Mouse (Mus musculus) ES-E14 (cell line): ENCODE measurements around the gene Gch1. TPM values are rescaled to one million over a fixed set of nuclear protein-coding genes. Genes with fewer than 3 reads are reported as not detected.

ENCODE experiments used
- DNase-seq: peaks from one replicate; pipeline ENCODE4 v3.0.0-alpha.2; 2013; ENCODE audit warnings: low read depth, low spot score
- H3K27ac ChIP-seq: 2 replicates; pipeline ENCODE4 v1.5.1; 2012; ENCODE audit warnings: low read depth, mild to moderate bottlenecking, low read length, moderate library complexity, mixed read lengths; ENCODE audit not compliant: poor library complexity, insufficient read depth, severe bottlenecking
- H3K36me3 ChIP-seq: 2 replicates; pipeline ENCODE4 v1.6.1; 2012; ENCODE audit warnings: mild to moderate bottlenecking, low read length, moderate library complexity, mixed read lengths; ENCODE audit not compliant: control insufficient read depth, poor library complexity, insufficient read depth, severe bottlenecking
- H3K4me1 ChIP-seq, 2 experiments: fragments of 150-350 bp in 1 of 2; sonication (generic) in 1 of 2; 2 replicates each; pipeline ENCODE4 v1.6.1; 2012; ENCODE audit warnings: low read length in 2 of 2, mild to moderate bottlenecking in 1 of 2, mixed read lengths in 1 of 2; ENCODE audit not compliant: control insufficient read depth in 2 of 2, insufficient read depth in 2 of 2, poor library complexity in 1 of 2
- H3K4me3 ChIP-seq, 2 experiments: fragments of 150-350 bp in 1 of 2; sonication (generic) in 1 of 2; 2 replicates each; pipeline ENCODE4 v1.5.1; 2012; ENCODE audit warnings: low read length in 2 of 2, low read depth in 1 of 2, mild to moderate bottlenecking in 1 of 2, mixed read lengths in 1 of 2; ENCODE audit not compliant: insufficient read depth in 1 of 2, poor library complexity in 1 of 2, severe bottlenecking in 1 of 2
- H3K9ac ChIP-seq: 2 replicates; pipeline ENCODE4 v1.6.1; 2012; ENCODE audit warnings: low read depth, mild to moderate bottlenecking, low read length, mixed read lengths; ENCODE audit not compliant: poor library complexity, insufficient read depth, severe bottlenecking
- H3K9me3 ChIP-seq: fragments of 150-350 bp; sonication (generic); 2 replicates; pipeline ENCODE4 v1.6.1; 2012; ENCODE audit warnings: low read depth, mild to moderate bottlenecking, low read length; ENCODE audit not compliant: control insufficient read depth, insufficient read depth
- CHD2 ChIP-seq: IDR thresholded peaks from 2 replicates; pipeline ENCODE4 v1.6.1; 2014; ENCODE audit warnings: mild to moderate bottlenecking, low read depth, low read length, inconsistent platforms
- HCFC1 ChIP-seq: IDR thresholded peaks from 2 replicates; pipeline ENCODE4 v1.6.1; 2012; ENCODE audit warnings: low read length, inconsistent platforms, borderline replicate concordance; ENCODE audit not compliant: insufficient read depth
- MAFK ChIP-seq: IDR thresholded peaks from 2 replicates; pipeline ENCODE4 v1.6.1; 2014; ENCODE audit warnings: mild to moderate bottlenecking, low read depth, low read length, inconsistent platforms; ENCODE audit not compliant: insufficient read depth
- ZC3H11A ChIP-seq: IDR thresholded peaks from 2 replicates; pipeline ENCODE4 v1.6.1; 2012; ENCODE audit warnings: low read depth, mild to moderate bottlenecking, inconsistent platforms, low read length, borderline replicate concordance
- ZNF384 ChIP-seq: IDR thresholded peaks from 2 replicates; pipeline ENCODE4 v1.6.1; 2012; ENCODE audit warnings: low read depth, low read length, inconsistent platforms
- in situ Hi-C, 2 experiments: fragments of 600-800 bp; cut with MboI; formaldehyde crosslinking; loops; one replicate each; pipeline ENCODE4 v1.15.1; 2025; ENCODE audit warnings: low sequenced_read_pairs in 2 of 2, inconsistent platforms in 1 of 2; ENCODE audit not compliant: unreplicated experiment in 2 of 2
- total RNA-seq: library from RNA; depleted of rRNA; stranded (reverse); fragments of 300-350 nt; gene quantifications from 2 replicates; pipeline ENCODE4 v1.2.3, GENCODE M21; 2012

Gch1 gene
- total RNA-seq, 1 experiment = 0.76 TPM

- Histone ChIP-seq H3K9me3 (no peaks in the 10 kb centered on the region), H3K4me3 (no peak overlapping the region), H3K36me3 (no peaks in the 10 kb centered on the region), H3K4me1 (peaks cover 0 to 2% of the 10 kb centered on the region in 2 experiments; a peak in 1 of 4 replicates), H3K27ac (no peak overlapping the region), H3K9ac (no peak overlapping the region)
- in situ Hi-C loops = no loop called here
- DNase-seq = no peak
- TF ChIP-seq MAFK = no peak
- TF ChIP-seq HCFC1 = no peak
- TF ChIP-seq ZNF384 = no peak
- TF ChIP-seq ZC3H11A = no peak
- TF ChIP-seq CHD2 = no peak
Measured at GRCm38 (mm10) chr14:47222631-47223450, 33.6 kb upstream of the Gch1 start.

GRCm38 (mm10) chr14:47221567-47221966, 32.4 kb upstream of the Gch1 start:
- TF ChIP-seq MAFK (no peak), ZNF384 (no peak), ZC3H11A (no peak), HCFC1 (no peak), CHD2 (no peak)
- in situ Hi-C loops = no loop called here
- no peak overlapping the region for H3K4me3 ChIP-seq
- no peak overlapping the region for H3K27ac ChIP-seq
- no peak for DNase-seq
- H3K4me1 ChIP-seq = peaks cover 0 to 2% of the 10 kb centered on the region in 2 experiments; a peak in 1 of 4 replicates
- no peak overlapping the region for H3K9ac ChIP-seq
- no peaks in the 10 kb centered on the region for H3K9me3 ChIP-seq
- H3K36me3 ChIP-seq = no peaks in the 10 kb centered on the region

GRCm38 (mm10) chr14:47220231-47221025, 31.2 kb upstream of the Gch1 start:
- Histone ChIP-seq H3K9ac (no peak overlapping the region), H3K4me1 (peaks cover 0 to 2% of the 10 kb centered on the region in 2 experiments; a peak in 1 of 4 replicates), H3K4me3 (no peak overlapping the region), H3K36me3 (no peaks in the 10 kb centered on the region), H3K27ac (no peak overlapping the region), H3K9me3 (no peaks in the 10 kb centered on the region)
- no peak for TF ChIP-seq ZNF384
- TF ChIP-seq MAFK = no peak
- no peak for TF ChIP-seq ZC3H11A
- TF ChIP-seq CHD2 = no peak
- no peak for TF ChIP-seq HCFC1
- DNase-seq = no peak
- in situ Hi-C loops = no loop called here

DNA sequence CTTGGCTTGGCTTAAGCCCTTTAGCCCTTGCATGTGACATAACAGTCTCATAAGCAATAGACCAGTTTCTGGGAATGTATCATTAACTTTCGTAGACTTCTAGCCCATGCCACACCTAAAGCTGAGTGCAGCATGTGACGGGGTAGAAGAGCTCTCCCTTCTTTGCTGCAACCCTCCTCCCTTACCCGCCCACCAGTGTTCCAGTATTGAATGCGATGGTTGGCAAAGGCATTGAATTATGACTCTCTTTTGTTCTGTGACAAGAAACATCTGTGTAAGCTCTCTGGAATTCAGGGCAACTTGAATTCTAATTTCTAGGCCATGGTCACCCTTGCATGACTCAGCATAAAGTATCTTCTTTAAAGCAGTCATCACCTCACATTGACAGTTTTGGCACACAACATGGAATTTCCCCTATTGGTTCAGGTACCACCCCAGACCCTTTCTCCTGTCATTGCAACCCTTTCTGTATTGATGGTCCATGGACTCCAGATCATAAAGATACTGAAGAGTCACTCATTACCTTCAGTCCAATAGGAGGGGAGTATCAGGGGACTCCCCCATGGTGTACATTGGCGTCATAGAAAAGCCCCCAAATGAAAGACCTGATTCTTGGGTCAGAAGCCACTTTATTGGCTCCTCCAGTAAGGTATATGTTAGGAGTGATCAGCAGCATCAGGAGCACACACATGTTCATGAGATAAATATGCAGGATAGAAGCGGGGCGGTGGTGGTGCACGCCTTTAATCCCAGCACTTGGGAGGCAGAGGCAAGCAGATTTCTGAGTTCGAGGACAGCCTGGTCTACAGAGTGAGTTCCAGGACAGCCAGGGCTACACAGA, 29.8 kb upstream of the Gch1 start:
- Histone ChIP-seq H3K27ac (no peak overlapping the region), H3K4me1 (peaks cover 0 to 2% of the 10 kb centered on the region in 2 experiments; a peak in 1 of 4 replicates), H3K4me3 (no peak overlapping the region), H3K9me3 (no peaks in the 10 kb centered on the region), H3K36me3 (no peaks in the 10 kb centered on the region), H3K9ac (no peak overlapping the region)
- no peak for DNase-seq
- peak; percentile 62; the same call in 1 of the 2 replicates for TF ChIP-seq MAFK
- TF ChIP-seq ZNF384 = no peak
- in situ Hi-C loops = no loop called here
